Mouse (Mus musculus) megakaryocyte, embryonic 14.5 days (primary cell): Measurements from ENCODE around the gene Ttc25.

Experiments
- FLI1 ChIP-seq: IDR thresholded peaks from 2 replicates; pipeline ENCODE4 v1.6.1; 2012; ENCODE audit warnings: low read length, inconsistent platforms, mixed read lengths
- GATA1 ChIP-seq: IDR thresholded peaks from 3 replicates; pipeline ENCODE4 v1.6.1; 2012; ENCODE audit warnings: mixed read lengths, low read length, inconsistent platforms, borderline replicate concordance

DNA sequence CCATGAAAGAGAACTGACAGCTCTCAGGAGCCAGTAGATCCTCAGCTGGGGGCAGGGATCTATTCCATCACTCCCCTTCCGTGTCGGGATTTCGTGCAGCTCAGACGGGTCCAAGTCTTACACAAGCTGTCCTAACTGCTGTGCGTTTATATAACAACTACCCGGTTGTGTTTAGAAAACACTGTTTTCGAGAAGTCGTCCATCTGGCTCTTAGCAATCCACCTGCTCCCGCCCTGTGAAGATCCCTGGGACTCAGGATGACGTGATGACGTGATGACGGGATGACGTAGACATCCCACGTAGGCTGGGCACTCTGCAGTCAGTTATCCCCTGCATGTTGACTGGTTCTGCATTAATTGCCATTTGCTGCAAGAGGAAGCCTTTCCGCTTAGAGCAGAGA, 18.9 kb downstream of the Ttc25 start:
- TF ChIP-seq GATA1: no peak
- TF ChIP-seq FLI1: no peak
